Mouse (Mus musculus) NIH3T3 (cell line): ENCODE measurements at regions not wholly inside any gene's neighbourhood (a gene's known extent, or its start where the extent isn't known, plus 50 kb on each side); places are given as distances from the start of the nearest gene placed in this dataset.

Source experiments
- DNase-seq: peaks from one replicate; pipeline ENCODE4 v3.0.0-alpha.2; 2012; ENCODE audit warnings: low read depth

DNA sequence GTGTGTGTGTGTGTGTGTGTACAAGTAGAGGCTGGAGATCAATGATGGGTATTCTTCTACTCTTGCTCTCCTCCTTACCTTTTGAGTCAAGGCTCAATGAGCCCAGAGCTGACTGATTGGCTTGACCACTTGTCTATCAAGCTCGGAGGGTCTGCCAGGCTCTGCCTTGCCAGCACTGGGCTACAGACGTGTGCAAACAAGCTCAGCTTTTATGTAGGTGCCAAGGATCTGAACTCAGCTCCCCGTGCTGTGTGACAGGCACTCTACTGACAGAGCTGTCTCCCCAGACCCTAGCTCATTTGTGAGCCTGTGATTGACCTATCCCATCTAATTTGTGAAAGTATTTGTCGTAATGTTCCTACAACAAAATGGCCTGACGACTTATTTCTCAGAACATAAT is 54.2 kb upstream of the Cdc42bpa start:
- no peak for DNase-seq

DNA sequence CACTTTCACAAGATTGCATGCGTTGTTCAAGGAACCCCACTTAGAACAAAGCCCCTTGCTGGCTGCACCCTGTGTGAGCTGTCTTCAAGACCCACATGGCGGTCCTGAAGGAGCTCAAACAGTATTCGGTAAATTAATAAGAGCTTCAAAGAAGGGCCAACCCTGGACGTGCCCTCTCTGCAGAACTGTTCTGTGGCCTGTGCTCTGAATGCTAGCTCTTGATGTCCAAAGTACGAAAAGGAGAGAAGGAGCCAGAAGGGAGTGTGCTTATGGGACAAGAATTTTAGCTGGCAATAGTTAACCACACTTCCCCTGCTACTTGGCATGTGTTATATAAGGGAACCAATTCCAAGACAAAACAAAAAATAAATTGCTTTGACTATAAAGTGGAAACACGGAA is 67.6 kb upstream of the Cdc42bpa start:
- DNase-seq: no peak

DNA sequence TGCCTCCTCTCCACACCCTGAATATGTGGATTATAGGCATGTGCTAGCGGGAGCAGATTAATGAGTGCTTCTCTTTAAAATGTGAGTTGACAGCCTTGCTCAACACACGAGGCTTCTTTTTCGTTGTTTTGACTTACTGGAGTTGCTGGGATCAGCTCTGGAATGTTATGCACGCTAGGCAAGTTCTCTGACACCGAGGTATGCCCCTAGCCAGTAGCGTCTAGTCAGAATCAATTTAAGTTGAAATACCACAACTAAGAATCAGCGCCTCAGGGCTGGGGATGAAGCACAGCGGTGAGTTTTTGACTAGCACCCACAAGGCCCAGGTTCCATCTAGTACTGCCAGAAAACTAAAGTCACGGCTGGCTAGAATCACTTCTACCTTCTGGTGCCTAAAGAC is 72.4 kb upstream of the Cdc42bpa start:
- peak; percentile 72 for DNase-seq

DNA sequence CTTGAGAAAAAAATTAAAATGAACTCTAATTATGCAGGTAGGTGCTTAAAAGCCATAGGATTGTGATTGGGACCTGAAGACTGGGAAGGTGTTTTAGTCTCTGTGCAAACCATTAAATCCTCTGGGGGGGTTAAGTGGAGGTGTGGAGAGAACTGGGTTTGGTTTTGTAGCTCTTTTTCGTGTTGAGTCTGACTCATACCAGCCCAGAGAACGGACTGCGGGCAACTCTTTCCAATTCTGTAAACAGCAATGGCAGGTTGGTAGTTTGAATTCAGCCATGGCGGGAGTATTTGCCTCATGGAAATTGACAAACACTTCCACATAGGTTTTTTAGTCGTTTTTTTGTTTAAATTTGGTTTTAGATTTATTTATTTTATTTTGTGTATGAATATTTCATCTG is 77.7 kb upstream of the Ahctf1 start:
- no peak for DNase-seq

DNA sequence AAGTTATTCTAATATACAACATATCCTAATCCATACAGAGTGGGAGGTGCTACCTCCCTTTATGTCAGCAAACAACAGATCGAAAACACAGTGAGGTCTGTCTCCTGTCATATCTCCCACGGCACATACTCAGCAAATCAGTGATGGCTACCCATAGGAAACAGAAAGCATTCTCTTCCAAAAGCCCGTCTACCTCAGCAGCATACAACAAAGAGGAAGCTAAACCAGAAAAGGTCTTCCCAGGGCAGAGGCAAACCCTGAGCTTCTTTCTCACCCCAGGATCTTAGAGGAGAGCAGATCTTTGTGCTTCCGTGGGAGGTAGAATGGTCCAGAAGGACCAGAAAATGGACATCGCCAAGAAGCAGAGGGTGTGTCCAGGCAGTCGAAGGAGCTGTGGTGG is 74.4 kb upstream of the Ahctf1 start:
- DNase-seq: no peak

DNA sequence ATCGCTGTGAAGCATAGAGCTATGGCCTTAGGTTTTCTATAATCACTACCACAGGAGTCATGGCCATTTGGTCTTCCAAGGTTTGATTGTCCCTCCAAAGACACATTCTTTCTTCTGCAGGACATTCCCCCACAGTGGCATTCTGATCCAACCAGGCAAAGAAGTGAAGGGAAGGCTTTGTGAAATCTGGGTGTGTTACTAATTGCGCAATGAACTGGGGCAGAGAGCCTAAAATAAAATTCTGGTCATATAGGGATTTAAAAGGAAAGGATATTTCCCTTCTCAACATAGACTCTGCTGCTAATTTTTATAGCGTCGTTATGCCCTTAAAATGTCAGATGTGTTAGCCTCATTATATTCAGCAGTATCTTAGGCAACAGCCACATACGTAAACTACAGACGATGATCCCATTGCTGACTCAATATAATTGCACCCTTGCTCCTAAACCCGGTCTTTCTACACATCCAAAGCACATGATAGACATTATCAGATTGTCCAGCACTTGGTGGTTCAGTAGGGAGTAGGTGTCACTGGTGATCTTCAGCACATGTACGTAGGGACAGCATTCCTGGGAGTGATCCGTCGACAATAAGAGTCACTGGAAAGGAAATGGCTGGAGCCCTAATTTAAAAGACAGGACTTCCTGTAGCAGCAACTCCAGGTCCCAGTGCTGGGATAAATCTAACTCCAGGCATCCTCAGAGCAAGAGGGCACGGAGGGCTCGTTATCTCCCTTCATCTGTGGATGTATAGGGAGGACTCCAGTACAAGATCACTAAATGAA is 70.5 kb upstream of the Ahctf1 start:
- peak; percentile 46 for DNase-seq

DNA sequence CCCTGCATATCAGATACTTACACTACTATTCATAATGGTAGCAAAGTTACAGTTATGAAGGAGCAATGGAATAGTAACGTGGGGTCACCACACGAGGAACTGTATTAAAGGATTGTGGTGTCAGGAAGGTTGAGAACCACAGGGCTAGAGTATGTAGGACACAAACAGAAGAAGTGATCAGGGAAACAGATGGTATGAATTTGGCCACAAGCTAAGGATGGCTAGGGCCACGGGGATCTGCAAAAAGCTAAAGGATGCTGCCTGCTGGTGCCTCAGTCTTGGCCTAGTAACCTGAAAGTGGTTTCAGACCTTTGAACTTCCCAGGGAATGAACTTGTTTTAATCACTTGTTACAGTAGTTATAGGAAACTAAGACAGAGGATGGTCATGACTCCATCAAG is 68.5 kb upstream of the Ahctf1 start:
- no peak for DNase-seq

DNA sequence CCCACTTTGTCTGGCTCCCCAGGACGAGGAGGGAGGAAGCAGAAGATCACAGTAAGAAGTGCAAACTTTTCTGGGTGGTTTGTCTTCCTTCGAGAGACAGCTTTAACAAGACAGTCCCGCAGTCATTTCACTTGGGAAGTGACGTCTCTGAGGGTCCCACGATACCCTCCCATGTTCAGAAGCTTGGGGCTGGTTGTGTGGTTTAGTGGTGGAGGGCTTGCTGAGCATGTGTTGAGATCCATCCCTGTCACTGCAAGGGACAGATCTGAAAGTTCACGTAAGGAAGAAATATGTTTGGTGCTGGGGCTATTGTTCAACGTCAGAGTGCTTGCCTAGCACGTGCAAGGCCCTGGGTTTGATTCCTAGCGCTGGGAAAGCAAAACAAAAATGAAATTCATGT is 65.2 kb upstream of the Ahctf1 start:
- no peak for DNase-seq

DNA sequence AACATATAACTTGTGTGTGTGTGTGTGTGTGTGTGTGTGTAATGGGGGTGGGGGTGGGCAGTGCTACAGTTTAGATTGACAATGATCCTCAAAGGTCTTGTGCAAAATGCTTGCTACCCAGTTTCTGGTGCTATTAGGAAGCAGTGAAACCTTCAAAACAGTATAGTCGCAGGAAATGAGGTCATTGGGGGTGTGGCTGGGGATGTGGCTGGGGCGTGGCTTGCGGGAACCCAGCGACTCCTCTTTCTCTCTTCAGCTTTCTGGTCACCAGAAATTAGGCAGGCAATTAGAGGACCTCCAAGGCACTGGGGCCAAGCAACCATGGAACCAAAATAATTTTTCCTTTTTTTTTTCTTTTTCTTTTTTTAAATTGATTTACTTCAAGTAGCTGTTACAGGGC is 64.0 kb upstream of the Ahctf1 start:
- no peak for DNase-seq

DNA sequence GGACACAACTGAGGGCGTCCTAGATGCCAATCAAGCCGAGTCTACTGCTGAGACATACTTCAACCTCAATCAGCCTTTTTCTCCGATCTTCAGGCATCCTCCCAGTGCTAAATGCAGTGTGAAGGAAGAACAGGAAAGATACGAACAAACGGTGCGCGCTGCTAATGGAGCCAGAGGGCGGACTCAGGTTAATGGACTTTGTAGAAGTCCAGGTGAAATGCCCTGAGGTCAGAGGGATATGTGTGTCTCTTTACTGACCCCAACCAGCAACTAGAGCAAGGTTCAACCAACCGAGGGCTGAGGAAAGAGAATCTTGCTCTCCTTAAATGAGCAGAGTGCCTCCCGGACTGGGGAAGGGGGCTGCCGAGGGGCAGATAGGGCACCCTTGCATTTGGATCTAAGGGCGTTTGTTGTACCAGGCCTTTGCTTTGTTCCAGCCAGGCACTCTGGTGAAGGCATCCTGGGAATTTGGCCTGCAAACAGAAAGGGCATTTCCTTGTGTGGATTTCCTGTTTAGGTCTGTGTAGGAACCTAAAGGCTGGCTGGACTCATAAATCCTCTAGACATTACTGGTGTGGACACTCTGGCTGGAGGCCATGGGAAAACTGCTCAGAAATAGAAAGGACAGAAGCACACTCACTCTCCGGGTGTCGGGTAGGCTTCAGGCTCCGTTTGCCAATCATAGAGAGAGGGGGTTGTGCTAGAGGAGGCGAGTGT is 62.7 kb upstream of the Ahctf1 start:
- peak; percentile 29 for DNase-seq

DNA sequence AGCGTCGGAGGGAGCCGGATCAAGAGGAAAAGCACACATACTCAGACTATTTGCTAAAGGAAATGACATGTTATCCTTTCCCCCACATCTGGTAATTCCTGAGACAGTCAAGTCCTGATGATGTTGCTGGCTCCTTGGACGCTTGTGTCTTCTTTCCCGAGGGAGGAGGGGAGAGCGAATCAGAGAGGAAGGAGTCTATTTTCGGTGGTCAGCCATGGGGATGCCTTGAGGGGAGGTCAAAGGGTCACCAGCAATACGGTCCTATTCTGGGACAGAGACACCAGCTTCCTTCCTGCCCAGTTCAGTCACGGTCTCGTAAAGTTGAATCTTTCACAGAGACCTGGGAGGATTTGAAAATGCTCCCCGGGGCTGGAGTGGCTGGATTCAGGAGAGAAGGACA is 62.1 kb upstream of the Ahctf1 start:
- DNase-seq: no peak

DNA sequence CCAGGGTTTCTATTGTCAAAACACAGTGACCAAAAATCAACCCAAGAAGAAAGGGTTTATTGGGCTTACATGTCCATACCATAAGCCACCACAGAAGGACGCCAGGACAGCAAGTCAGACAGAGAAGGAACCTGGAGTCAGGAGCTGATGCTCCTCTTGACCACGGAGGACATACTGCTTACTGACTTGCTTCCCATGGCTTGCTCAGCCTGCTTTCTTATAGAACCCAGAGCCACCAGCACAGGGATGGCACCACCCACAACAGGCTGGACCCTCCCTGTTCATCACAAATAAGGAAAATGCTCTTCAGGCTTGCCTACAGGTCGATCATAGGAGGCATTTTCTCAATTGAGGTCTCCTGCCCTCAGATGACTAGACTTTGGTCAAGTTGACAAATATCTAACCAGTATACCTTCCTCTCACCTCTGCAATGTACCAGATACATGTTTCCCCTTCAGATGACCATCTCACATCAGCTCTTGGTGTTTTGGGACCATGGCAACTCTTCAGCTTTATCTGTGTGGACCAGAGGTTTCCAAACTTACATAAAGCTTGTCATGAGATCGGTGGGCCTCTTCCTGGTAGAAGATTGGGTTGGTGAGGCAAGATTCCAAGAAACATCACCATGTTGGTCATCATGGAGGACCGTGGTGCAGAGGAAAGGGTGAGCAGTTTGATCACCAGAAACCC is 61.2 kb upstream of the Ahctf1 start:
- DNase-seq: no peak

DNA sequence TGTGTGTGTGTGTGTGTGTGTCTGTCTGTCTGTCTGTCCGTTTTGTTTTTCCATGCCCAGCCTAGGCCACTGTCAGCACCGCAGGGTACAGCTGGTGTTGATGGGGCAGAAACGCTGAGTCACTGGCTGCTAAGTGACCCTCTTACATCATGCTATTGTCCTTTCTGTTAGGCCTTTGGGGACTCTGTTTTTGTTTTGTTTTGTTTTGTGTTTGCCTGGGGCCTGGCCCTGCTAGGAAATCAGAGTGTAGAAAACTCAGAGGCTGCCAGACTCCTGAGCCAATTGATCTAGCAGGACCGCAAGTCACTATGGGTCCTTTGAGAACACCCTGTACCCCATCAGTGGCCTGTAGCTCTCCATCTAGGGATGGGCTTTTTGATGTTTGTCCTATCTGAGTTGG is 59.9 kb upstream of the Ahctf1 start:
- DNase-seq: no peak

DNA sequence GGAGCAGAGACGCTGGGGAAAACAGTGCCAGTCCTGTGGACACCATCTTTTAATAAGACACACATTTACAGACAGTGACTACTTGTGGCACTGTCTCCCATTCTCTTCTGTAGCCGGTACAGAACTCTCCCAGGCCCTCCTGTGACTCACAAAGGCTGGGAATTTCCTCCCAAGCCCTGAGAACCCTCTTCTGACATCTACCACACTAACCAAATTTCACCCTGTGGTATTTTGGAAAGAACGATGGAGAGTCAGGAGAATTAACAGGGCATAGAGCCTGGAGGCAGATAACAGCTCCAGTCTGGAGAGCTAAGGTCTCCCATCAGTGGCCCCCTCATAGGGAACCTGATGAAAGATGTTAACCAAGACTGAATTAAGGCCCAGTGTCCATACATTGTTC is 59.5 kb upstream of the Ahctf1 start:
- DNase-seq: peak; percentile 15

DNA sequence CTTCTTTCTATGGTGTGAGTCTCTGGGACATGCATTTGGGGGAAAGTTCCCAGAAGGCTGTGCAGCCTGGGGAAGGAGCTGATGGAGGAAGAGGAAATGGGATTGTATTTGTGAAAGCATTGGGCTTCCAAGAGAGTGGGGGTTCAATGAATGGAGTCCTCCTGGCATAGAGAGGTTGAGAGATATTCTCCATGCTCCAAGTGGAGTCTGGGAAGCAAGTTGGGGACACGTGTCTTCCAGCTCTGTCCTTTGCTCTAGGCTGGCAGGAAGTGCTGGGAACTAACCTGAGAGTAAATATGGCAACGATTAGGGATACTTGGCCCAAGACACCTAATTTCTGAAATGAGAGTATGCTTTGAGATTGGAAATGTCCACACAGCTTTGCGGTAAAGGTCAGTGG is 58.3 kb upstream of the Ahctf1 start:
- no peak for DNase-seq

DNA sequence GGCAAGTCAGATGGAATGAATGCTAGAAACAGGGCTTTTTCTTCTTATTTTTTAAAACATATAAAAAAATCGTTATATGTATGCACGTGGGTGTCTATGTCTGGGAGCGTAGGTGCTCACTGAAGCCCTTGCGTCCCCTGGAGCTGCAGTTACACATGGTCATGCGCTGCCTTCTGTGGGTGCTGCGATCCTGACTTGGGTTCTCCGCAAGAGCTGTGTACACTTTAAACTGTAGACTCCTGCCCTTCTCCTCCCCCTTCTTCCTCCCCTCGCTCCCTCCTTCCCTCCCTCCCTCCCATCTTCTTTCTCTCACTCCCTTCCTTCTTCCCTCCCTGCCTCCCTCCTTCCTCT is 56.0 kb upstream of the Ahctf1 start:
- DNase-seq: no peak

DNA sequence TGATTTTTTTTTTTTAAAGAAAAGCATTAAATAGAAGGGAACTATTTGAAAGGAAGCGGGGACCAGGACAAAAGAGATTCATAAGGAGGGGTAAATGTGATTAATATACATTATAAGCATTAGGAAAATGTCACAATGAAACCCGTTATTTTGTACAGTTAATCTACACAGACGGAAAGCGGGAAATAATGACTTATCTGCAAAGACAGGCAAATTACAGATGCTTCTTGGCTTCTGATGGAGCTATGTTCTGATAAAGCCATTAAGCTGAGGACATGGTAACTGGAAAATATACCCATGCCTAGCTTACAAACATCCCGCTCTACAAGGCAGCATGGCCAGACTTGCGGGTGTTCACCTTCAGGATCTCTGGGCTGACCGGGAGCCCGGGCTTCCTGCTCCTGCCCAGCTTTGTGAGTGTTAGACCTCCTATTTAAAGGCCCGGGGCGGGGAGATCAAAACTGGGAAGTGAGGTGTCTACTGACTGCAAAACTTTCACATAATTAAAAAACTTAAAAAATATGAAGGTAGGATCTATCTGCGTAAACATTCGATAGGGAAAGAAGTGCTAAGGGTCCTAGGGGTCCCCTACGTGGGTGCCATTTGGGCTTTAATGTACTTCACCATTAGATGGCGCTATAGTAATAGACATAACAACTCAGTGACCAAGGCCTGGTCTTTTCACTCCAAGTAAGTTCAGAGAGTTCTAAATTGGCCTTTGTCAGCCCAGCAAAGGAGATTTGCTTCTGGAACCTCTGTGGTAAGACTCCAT is 55.5 kb upstream of the Ahctf1 start:
- peak; percentile 84 for DNase-seq

DNA sequence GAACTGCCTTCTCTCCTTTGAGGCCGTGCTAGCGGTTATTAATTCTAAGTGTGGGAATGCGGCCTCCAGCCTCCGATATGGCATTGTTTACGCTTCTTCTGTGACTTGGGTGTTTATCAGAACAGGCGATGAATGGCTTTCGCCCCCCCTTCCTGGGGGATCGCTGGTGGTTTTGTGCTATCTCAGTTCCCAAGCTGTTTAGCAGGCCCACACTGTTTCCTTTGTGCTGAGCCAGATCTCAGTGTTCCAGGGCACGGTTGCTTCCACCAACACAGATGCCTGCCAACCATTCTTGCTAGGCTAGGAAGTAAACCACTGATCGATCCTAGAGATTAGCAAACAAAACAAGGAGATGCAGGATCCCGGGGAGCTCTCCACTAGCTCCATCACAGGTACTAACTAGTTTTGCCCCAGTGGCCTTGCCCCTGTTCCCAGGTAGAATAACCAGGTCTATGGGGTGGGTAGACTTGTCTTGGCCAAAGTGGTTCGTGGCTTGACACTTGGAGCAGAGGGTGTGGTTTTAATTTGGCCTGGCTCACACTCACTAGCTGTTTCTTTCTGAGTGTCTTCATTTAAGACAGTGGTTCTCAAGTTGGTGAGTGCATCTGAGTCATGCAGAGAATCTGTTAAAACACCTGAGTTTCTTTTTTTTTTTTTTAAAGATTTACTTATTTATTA is 50.9 kb upstream of the Ahctf1 start:
- DNase-seq: no peak
